Mouse (Mus musculus) T-helper 1 cell (primary cell): Measurements from ENCODE around the gene Hoxb9.

ENCODE experiments used
- in situ Hi-C: fragments of 300-600 bp; cut with MboI, MseI; formaldehyde crosslinking; loops from one replicate; pipeline ENCODE4 v1.15.1; 2025; ENCODE audit warnings: high pct_unique_total_duplicates

Gene Hoxb9

GRCm38 (mm10) chr11:96311520-96312417 lies 40.5 kb downstream of the Hoxb9 start:
- in situ Hi-C loops = no loop called here

GRCm38 (mm10) chr11:96313134-96313533 lies 41.9 kb downstream of the Hoxb9 start:
- in situ Hi-C loops = no loop called here

- in situ Hi-C loops = no loop called here
Measured at GRCm38 (mm10) chr11:96313806-96314428, 42.7 kb downstream of the Hoxb9 start.

- in situ Hi-C loops = no loop called here
Measured at GRCm38 (mm10) chr11:96314671-96315343, 43.5 kb downstream of the Hoxb9 start.

- in situ Hi-C loops = no loop called here
Measured at GRCm38 (mm10) chr11:96315344-96315681, 44.1 kb downstream of the Hoxb9 start.

- in situ Hi-C loops = no loop called here
Measured at GRCm38 (mm10) chr11:96316696-96317607, 45.7 kb downstream of the Hoxb9 start.

GRCm38 (mm10) chr11:96317608-96318367 lies 46.5 kb downstream of the Hoxb9 start, which contains the start of gene Hoxb4:
TSS of gene Hoxb4 (plus strand) at chr11:96318267.
- in situ Hi-C loops = no loop called here

- in situ Hi-C loops = no loop called here
Measured at GRCm38 (mm10) chr11:96318368-96319070, 47.3 kb downstream of the Hoxb9 start.

GRCm38 (mm10) chr11:96319071-96319902 lies 48.0 kb downstream of the Hoxb9 start:
- in situ Hi-C loops = no loop called here

- in situ Hi-C loops = no loop called here
Measured at GRCm38 (mm10) chr11:96319910-96320309, 48.7 kb downstream of the Hoxb9 start.

- in situ Hi-C loops = no loop called here
Measured at GRCm38 (mm10) chr11:96320688-96321087, 49.4 kb downstream of the Hoxb9 start.

- in situ Hi-C loops = no loop called here
Measured at GRCm38 (mm10) chr11:96321846-96322245, 50.6 kb downstream of the Hoxb9 start.

GRCm38 (mm10) chr11:96322738-96323137 lies 51.5 kb downstream of the Hoxb9 start:
- in situ Hi-C loops = no loop called here

- in situ Hi-C loops = no loop called here
Measured at GRCm38 (mm10) chr11:96323154-96323553, 51.9 kb downstream of the Hoxb9 start, which contains the start of gene Hoxb3. TSS of gene Hoxb3 (plus strand) at chr11:96323326.

GRCm38 (mm10) chr11:96324125-96324524 lies 52.9 kb downstream of the Hoxb9 start:
- in situ Hi-C loops = no loop called here

GRCm38 (mm10) chr11:96324965-96325364 lies 53.7 kb downstream of the Hoxb9 start:
- in situ Hi-C loops = no loop called here

- in situ Hi-C loops = no loop called here
Measured at GRCm38 (mm10) chr11:96325747-96326212, 54.5 kb downstream of the Hoxb9 start.
